Mouse (Mus musculus) embryonic stem cell, embryonic (primary cell): ENCODE measurements around the gene Klf11.

ENCODE experiments used
- CTCF ChIA-PET, 4 experiments: fragments of 300-600 bp in 2 of 4; fragments of 350-600 bp in 2 of 4; sonication (Branson Sonifier 250); formaldehyde crosslinking; loops; one replicate each; lab custom pipeline; 2022; ENCODE audit warnings: inconsistent platforms in 2 of 4; lab: Charles Lee
- POLR2A ChIA-PET, 4 experiments: fragments of 300-600 bp in 2 of 4; fragments of 350-600 bp in 2 of 4; sonication (Branson Sonifier 250); formaldehyde crosslinking; loops; one replicate each; lab custom pipeline; 2022; ENCODE audit warnings: antibody characterized with exemption in 4 of 4, inconsistent platforms in 1 of 4; lab: Charles Lee

The Klf11 gene

DNA sequence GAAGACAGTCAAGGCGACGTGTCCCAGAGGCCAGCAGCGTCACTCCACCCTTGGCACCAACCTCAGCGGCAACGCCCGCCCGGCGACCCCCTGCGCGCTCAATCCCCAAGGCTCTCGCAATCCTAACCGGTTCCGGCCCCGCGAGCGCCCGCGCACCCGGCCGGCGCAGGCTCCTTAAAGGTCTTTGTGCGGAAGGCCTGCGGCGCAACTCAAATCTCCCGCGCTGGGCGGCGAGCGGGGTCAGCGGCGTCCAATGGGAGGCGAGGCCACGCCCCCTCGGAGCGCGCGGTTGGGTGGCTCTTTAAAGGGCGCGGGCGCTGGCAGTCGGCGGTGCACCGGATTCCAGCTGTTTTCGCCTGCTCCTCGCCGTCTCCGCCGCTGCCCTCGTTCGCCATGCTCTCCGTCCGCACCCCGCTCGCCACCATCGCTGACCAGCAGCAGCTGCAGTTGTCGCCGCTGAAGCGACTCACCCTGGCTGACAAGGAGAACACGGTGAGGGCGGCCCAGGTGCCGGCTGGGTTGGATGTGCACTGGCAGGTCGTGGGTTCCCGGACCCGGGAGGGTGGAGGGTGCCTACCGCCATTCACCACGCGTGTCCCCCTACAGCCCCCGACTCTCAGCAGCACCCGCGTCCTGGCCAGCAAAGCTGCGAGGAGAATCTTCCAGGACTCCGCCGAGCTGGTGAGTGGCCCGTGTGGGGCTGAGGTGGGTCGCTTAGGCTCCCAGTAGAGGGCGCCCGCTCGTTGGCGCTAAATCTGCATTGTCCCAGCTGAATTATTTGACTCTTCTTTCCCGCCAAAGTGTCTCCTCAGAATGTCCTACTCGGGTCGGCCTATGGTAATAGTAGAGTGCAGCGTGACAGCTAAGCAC is 57.1 kb downstream of the Klf11 start, which contains the start of gene Rrm2:
Rrm2 (plus strand) TSS at position 288 of the 870 bp plus-strand sequence.
- POLR2A ChIA-PET = interaction anchor here (0.5 to 7.9 kb wide), 71 partner anchors 8 to 1249 kb away, joined by 3 to 65 read pairs (median 4); partner anchors contain the start of genes Kidins220 (in 3 of the 4), Klf11 (in 3 of the 4), Grhl1 (in 2 of the 4) and Cys1 (in 1 of the 4)

DNA sequence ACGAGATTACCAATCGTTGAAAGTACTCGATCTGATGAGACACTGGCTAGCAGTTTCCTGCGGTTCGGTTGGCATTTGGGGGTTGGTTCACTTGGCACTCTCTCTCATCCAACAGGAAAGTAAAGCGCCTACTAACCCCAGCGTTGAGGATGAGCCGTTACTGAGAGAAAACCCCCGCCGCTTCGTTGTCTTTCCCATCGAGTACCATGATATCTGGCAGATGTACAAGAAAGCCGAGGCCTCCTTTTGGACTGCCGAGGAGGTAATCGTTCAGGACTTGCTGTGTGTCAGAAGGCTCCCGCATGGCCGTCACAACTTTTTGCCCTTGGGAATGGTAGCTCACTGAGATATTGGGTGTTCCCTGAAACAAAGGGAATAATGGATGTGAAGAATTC is 57.7 kb downstream of the Klf11 start:
- ChIA-PET POLR2A (interaction anchor here (0.6 to 7.9 kb wide), 54 partner anchors 8 to 390 kb away, joined by 3 to 65 read pairs (median 4); partner anchors contain the start of genes Kidins220 (in 3 of the 4), Klf11 (in 3 of the 4), Cys1 (in 1 of the 4) and Grhl1 (in 1 of the 4)), CTCF (interaction anchor here in 3 of 4 experiments (0.6 to 3.8 kb wide), 40 partner anchors 8 to 390 kb away, joined by 3 to 43 read pairs (median 4); partner anchors contain the start of gene Kidins220 (in 1 of the 3))

More for the DNA sequence above, 57.1 kb downstream of the Klf11 start, which contains the start of gene Rrm2:
- CTCF ChIA-PET = interaction anchor here (0.5 to 3.8 kb wide), 47 partner anchors 9 to 390 kb away, joined by 3 to 43 read pairs (median 3); partner anchors contain the start of gene Kidins220 (in 1 of the 4)

DNA sequence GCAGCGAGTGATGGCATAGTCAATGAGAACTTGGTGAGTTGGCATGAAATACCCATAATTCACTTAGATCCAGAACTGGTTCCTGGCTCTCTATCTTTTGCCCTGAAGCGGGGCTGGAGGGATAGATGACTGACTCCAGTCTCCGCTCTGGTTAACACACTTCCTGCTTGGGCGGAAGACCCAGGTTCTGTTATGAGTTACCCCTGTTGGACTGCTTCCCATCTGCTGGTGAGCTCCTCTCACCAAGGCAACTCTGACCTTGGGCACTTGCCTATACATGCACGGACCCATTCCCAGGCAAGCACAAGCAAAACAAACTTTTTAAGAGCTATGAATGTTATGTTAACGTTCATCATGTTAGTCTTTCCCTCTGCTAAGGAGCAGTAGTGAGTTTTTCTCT is 58.3 kb downstream of the Klf11 start:
- POLR2A ChIA-PET = interaction anchor here in 3 of 4 experiments (0.6 to 7.9 kb wide), 33 partner anchors 7 to 461 kb away, joined by 3 to 65 read pairs (median 6); partner anchors contain the start of genes Kidins220 (in 2 of the 3), Klf11 (in 2 of the 3), Grhl1 (in 1 of the 3) and Id2 (in 1 of the 3)
- CTCF ChIA-PET = interaction anchor here in 3 of 4 experiments (1.0 to 3.8 kb wide), 19 partner anchors 9 to 374 kb away, joined by 3 to 43 read pairs (median 6); partner anchors contain the start of gene Kidins220 (in 1 of the 3)

DNA sequence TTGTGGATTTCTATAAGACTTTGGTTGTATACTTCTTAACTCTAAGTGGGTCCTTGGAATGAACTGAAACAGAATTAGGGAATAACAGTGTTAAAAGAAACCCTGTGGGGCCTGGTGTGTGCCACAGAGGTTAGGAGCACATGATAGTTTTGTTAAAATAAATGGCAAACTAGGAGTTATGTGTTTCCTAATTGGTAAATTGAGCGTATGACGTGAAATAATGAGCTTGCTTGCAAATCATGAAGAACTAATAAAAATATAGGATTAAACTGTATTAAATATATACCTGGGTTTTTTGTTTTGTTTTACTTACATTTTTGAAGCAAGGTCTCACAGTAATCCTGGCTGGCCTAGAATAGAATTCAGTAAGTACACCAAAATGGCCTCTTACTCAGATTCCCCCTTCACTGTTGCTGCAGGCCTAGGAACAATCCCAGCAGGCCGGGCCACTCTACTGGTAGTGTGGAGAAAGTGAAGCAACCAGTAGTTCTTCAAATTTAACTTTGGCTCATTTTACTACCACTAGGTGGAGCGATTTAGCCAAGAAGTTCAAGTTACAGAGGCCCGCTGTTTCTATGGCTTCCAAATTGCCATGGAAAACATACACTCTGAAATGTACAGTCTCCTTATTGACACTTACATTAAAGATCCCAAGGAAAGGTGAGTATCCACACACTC is 58.9 kb downstream of the Klf11 start:
- ChIA-PET CTCF (interaction anchor here (0.6 to 3.8 kb wide), 22 partner anchors 8 to 373 kb away, joined by 3 to 43 read pairs (median 4); partner anchors contain the start of genes Kidins220 (in 1 of the 4) and Mboat2 (in 1 of the 4)), POLR2A (interaction anchor here in 2 of 4 experiments (0.6 to 7.9 kb wide), 34 partner anchors 7 to 460 kb away, joined by 3 to 65 read pairs (median 6); partner anchors contain the start of genes Kidins220 (in 2 of the 2), Klf11 (in 2 of the 2), Grhl1 (in 1 of the 2) and Id2 (in 1 of the 2))

DNA sequence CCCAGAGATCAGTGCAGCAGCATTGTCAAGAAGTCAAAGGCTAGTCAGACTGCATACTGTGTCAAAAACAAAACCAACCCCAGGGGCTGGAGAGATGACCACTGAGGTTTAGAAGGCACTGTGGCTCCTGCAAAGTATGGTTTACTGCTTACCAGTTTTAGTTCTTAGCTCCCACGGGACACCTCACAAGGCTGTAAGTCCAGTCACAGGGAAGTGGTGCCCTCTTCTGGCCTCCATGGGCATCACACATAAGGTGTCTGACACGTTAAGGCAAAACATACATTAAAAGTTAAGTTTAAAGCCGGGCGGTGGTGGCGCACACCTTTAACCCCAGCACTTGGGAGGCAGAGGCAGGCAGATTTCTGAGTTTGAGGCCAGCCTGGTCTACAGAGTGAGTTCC is 59.6 kb downstream of the Klf11 start:
- POLR2A ChIA-PET = interaction anchor here in 3 of 4 experiments (0.6 to 7.9 kb wide), 21 partner anchors 9 to 385 kb away, joined by 3 to 65 read pairs (median 4); partner anchors contain the start of genes Klf11 (in 2 of the 3), Grhl1 (in 1 of the 3) and Kidins220 (in 1 of the 3)

More for the DNA sequence above, 59.6 kb downstream of the Klf11 start:
- CTCF ChIA-PET = interaction anchor here in 3 of 4 experiments (0.6 to 3.3 kb wide), 14 partner anchors 13 to 265 kb away, joined by 3 to 43 read pairs (median 4); partner anchors contain the start of gene Mboat2 (in 1 of the 3)
